Mouse (Mus musculus) spleen, adult 2 months (tissue): ENCODE data around the gene Slc3a2.

Source experiments
- CTCF ChIP-seq: fragments of 200-500 bp; IDR thresholded peaks from 2 replicates; pipeline ENCODE4 v1.5.1; 2011; ENCODE audit warnings: mild to moderate bottlenecking, inconsistent platforms; ENCODE audit not compliant: insufficient read depth, insufficient read length, insufficient replicate concordance; ENCODE audit errors: extremely low read depth
- POLR2A ChIP-seq: fragments of 200-500 bp; IDR thresholded peaks from 2 replicates; pipeline ENCODE4 v1.6.1; 2011; ENCODE audit warnings: low read depth, low read length, inconsistent platforms

GRCm38 (mm10) chr19:8715868-8716766, 7.1 kb downstream of the Slc3a2 start:
- TF ChIP-seq POLR2A, result no peak
- no peak for TF ChIP-seq CTCF
